Mouse (Mus musculus): Measurements from ENCODE around the gene Smad9. TPM values are rescaled to one million over a fixed set of nuclear protein-coding genes. Genes with fewer than 3 reads are reported as not detected.

The Smad9 gene
- polyA plus RNA-seq (2011; ENCODE audit: insufficient read depth, insufficient read length, low read depth, missing spikeins), result 0.17 TPM in 1 of 2 replicates, not detected in the other

- Histone ChIP-seq H3K4me1 (ENCODE audit: control insufficient read depth, insufficient read depth, low read length) (no peaks in the 10 kb centered on the region), H3K4me3 (ENCODE audit: low read depth, low read length) (peak within 1 kb of the TSS; percentile 71), H3K9ac (ENCODE audit: low read depth, poor library complexity, severe bottlenecking) (peak within 1 kb of the TSS; percentile 55), H3K27ac (ENCODE audit: insufficient read depth, low read length) (no peak within 1 kb of the TSS), H3K27me3 (ENCODE audit: control insufficient read depth, insufficient read depth, low read length, poor library complexity, severe bottlenecking) (no peaks in the 10 kb centered on the region), H3K9me3 (replicated peaks; ENCODE audit: control insufficient read depth, insufficient read depth, low read length, poor library complexity, severe bottlenecking) (no peaks in the 10 kb centered on the region), H3K36me3 (ENCODE audit: control insufficient read depth, insufficient read depth, low read length, poor library complexity, severe bottlenecking) (no peaks in the 10 kb centered on the region)
- TF ChIP-seq CTCF (IDR thresholded peaks at IDR 0.05; ENCODE audit: low read depth, low read length) (no peak), POLR2A (IDR thresholded peaks at IDR 0.05; ENCODE audit: insufficient read depth, low read length) (no peak), EP300 (IDR thresholded peaks at IDR 0.05; ENCODE audit: insufficient read depth, low read depth, low read length) (no peak)
These were observed at the start of gene Smad9 for GRCm38 (mm10) chr3:54755145-54756041. Gene Smad9 (plus strand): TSS chr3:54755582.

- H3K27me3 ChIP-seq (ENCODE audit: control insufficient read depth, insufficient read depth, low read length, poor library complexity, severe bottlenecking), result no peaks in the 10 kb centered on the region
- no peak for TF ChIP-seq EP300 (IDR thresholded peaks at IDR 0.05; ENCODE audit: insufficient read depth, low read depth, low read length)
- no peak for TF ChIP-seq CTCF (IDR thresholded peaks at IDR 0.05; ENCODE audit: low read depth, low read length)
- TF ChIP-seq POLR2A (IDR thresholded peaks at IDR 0.05; ENCODE audit: insufficient read depth, low read length), result no peak
- H3K36me3 ChIP-seq (ENCODE audit: control insufficient read depth, insufficient read depth, low read length, poor library complexity, severe bottlenecking), result peaks cover 71% of the 10 kb centered on the region
- H3K9ac ChIP-seq (ENCODE audit: low read depth, poor library complexity, severe bottlenecking), result no peak overlapping the region
- H3K4me1 ChIP-seq (ENCODE audit: control insufficient read depth, insufficient read depth, low read length), result no peaks in the 10 kb centered on the region
- no peaks in the 10 kb centered on the region for H3K9me3 ChIP-seq (replicated peaks; ENCODE audit: control insufficient read depth, insufficient read depth, low read length, poor library complexity, severe bottlenecking)
- no peak overlapping the region for H3K27ac ChIP-seq (ENCODE audit: insufficient read depth, low read length)
- no peak overlapping the region for H3K4me3 ChIP-seq (ENCODE audit: low read depth, low read length)
These were observed 46.4 kb upstream of the Smad9 start for GRCm38 (mm10) chr3:54708972-54709371.

DNA sequence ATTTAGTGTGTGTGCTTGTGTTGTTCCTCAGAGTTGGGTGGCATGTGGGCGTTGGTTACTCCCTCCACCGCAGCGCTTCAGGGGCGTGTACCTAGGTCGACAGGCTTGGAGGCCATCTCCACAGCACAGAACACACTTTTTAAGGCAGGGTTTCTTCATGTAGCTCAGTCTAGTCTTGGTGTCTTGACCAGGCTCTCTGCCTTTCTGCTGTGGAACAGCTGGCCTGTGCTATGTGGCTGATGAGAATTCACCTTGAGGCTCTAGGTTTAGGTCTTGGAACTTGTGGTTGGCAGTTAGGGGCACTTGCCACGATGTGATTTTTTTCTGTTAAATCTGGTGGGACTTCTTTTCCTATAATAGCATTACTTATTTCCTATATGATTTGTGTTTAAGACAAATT lies 41.1 kb upstream of the Smad9 start, which contains the start of gene Gm21958:
Gene Gm21958 (minus strand): TSS at position 101 of the 400 bp plus-strand sequence.
- Histone ChIP-seq H3K4me3 (ENCODE audit: low read depth, low read length) (no peak within 1 kb of the TSS), H3K9ac (ENCODE audit: low read depth, poor library complexity, severe bottlenecking) (no peak within 1 kb of the TSS), H3K4me1 (ENCODE audit: control insufficient read depth, insufficient read depth, low read length) (no peaks in the 10 kb centered on the region), H3K27me3 (ENCODE audit: control insufficient read depth, insufficient read depth, low read length, poor library complexity, severe bottlenecking) (no peaks in the 10 kb centered on the region), H3K9me3 (replicated peaks; ENCODE audit: control insufficient read depth, insufficient read depth, low read length, poor library complexity, severe bottlenecking) (no peaks in the 10 kb centered on the region), H3K36me3 (ENCODE audit: control insufficient read depth, insufficient read depth, low read length, poor library complexity, severe bottlenecking) (peaks cover 69% of the 10 kb centered on the region), H3K27ac (ENCODE audit: insufficient read depth, low read length) (no peak within 1 kb of the TSS)
- TF ChIP-seq CTCF (IDR thresholded peaks at IDR 0.05; ENCODE audit: low read depth, low read length) (no peak), EP300 (IDR thresholded peaks at IDR 0.05; ENCODE audit: insufficient read depth, low read depth, low read length) (no peak), POLR2A (IDR thresholded peaks at IDR 0.05; ENCODE audit: insufficient read depth, low read length) (no peak)

DNA sequence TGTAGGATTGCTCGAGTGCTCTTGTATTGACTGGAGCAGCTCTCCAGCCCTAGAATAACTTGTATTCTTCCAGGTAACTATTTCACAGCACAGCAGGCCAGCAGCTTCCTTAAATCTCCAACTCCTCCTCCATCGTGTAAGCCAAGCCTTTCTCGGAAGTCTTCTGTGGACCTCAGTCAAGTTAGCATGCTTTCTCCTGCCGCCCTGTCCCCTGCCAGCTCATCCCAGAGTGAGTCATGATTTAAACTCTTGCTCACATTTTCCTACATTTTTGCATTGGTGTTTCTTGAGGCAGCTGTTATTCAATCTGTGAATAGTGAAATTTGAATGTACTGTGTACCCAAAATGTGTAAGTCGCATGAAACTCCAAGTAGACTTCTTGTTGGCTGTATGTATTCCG lies 39.9 kb upstream of the Smad9 start:
- no peak overlapping the region for H3K9ac ChIP-seq (ENCODE audit: low read depth, poor library complexity, severe bottlenecking)
- TF ChIP-seq CTCF (IDR thresholded peaks at IDR 0.05; ENCODE audit: low read depth, low read length) (no peak), EP300 (IDR thresholded peaks at IDR 0.05; ENCODE audit: insufficient read depth, low read depth, low read length) (no peak)
- no peaks in the 10 kb centered on the region for H3K9me3 ChIP-seq (replicated peaks; ENCODE audit: control insufficient read depth, insufficient read depth, low read length, poor library complexity, severe bottlenecking)
- no peak overlapping the region for H3K4me3 ChIP-seq (ENCODE audit: low read depth, low read length)
- H3K27me3 ChIP-seq (ENCODE audit: control insufficient read depth, insufficient read depth, low read length, poor library complexity, severe bottlenecking), result no peaks in the 10 kb centered on the region
- H3K27ac ChIP-seq (ENCODE audit: insufficient read depth, low read length), result no peak overlapping the region
- no peaks in the 10 kb centered on the region for H3K4me1 ChIP-seq (ENCODE audit: control insufficient read depth, insufficient read depth, low read length)
- H3K36me3 ChIP-seq (ENCODE audit: control insufficient read depth, insufficient read depth, low read length, poor library complexity, severe bottlenecking), result peaks cover 61% of the 10 kb centered on the region

DNA sequence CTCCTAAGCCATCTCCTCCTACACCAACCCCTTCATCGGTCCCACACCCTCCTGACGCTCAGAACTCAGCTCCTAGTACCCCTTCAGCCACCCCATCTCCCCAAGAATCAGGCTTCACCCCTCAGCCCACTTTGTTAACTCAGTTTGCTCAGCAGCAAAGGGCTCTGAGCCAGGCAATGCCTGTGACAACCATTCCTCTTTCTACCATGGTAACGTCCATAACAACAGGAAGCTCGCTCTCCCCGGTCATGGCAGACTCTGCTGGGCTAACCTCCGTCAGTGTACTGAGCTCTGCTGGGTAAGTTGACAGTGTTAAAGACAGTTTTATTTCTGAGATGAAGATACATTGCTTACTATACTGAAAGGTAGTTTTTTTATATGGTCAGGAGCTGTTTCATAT lies 38.0 kb upstream of the Smad9 start:
- H3K27ac ChIP-seq (ENCODE audit: insufficient read depth, low read length), result no peak overlapping the region
- no peak for TF ChIP-seq CTCF (IDR thresholded peaks at IDR 0.05; ENCODE audit: low read depth, low read length)
- TF ChIP-seq EP300 (IDR thresholded peaks at IDR 0.05; ENCODE audit: insufficient read depth, low read depth, low read length), result no peak
- TF ChIP-seq POLR2A (IDR thresholded peaks at IDR 0.05; ENCODE audit: insufficient read depth, low read length), result no peak
- no peaks in the 10 kb centered on the region for H3K4me1 ChIP-seq (ENCODE audit: control insufficient read depth, insufficient read depth, low read length)
- no peaks in the 10 kb centered on the region for H3K27me3 ChIP-seq (ENCODE audit: control insufficient read depth, insufficient read depth, low read length, poor library complexity, severe bottlenecking)
- H3K4me3 ChIP-seq (ENCODE audit: low read depth, low read length), result no peak overlapping the region
- no peak overlapping the region for H3K9ac ChIP-seq (ENCODE audit: low read depth, poor library complexity, severe bottlenecking)
- H3K9me3 ChIP-seq (replicated peaks; ENCODE audit: control insufficient read depth, insufficient read depth, low read length, poor library complexity, severe bottlenecking), result no peaks in the 10 kb centered on the region
- H3K36me3 ChIP-seq (ENCODE audit: control insufficient read depth, insufficient read depth, low read length, poor library complexity, severe bottlenecking), result peaks cover 54% of the 10 kb centered on the region

GRCm38 (mm10) chr3:54718947-54719346 lies 36.4 kb upstream of the Smad9 start:
- Histone ChIP-seq H3K9ac (ENCODE audit: low read depth, poor library complexity, severe bottlenecking) (no peak overlapping the region), H3K27me3 (ENCODE audit: control insufficient read depth, insufficient read depth, low read length, poor library complexity, severe bottlenecking) (no peaks in the 10 kb centered on the region), H3K9me3 (replicated peaks; ENCODE audit: control insufficient read depth, insufficient read depth, low read length, poor library complexity, severe bottlenecking) (no peaks in the 10 kb centered on the region), H3K27ac (ENCODE audit: insufficient read depth, low read length) (no peak overlapping the region), H3K4me3 (ENCODE audit: low read depth, low read length) (no peak overlapping the region), H3K36me3 (ENCODE audit: control insufficient read depth, insufficient read depth, low read length, poor library complexity, severe bottlenecking) (peaks cover 60% of the 10 kb centered on the region), H3K4me1 (ENCODE audit: control insufficient read depth, insufficient read depth, low read length) (no peaks in the 10 kb centered on the region)
- TF ChIP-seq POLR2A (IDR thresholded peaks at IDR 0.05; ENCODE audit: insufficient read depth, low read length) (no peak), CTCF (IDR thresholded peaks at IDR 0.05; ENCODE audit: low read depth, low read length) (no peak), EP300 (IDR thresholded peaks at IDR 0.05; ENCODE audit: insufficient read depth, low read depth, low read length) (no peak)
